In genomic region chr11:4594608-4595500, GRCm38 (mm10) we compare ENCODE assay signal across 8 mouse cellular contexts. TPM values are rescaled to one million over a fixed set of nuclear protein-coding genes. Genes with fewer than 3 reads are reported as not detected.
A peak's percentile ranks its signal among the peaks of the same experiment; 100 is the strongest.
DNase-seq lines count a peak whose midpoint lies in the region; ATAC-seq and TF ChIP-seq lines count a peak whose summit lies in the region.

TSS of gene Mtmr3 (minus strand) at chr11:4594863.

- peaks cover 11% of the 10 kb centered on the region for H3K4me1 ChIP-seq in heart, embryonic 11.5 days (ENCODE audit: control insufficient read depth, insufficient read depth, low read length)
- peaks cover 14% of the 10 kb centered on the region for H3K4me1 ChIP-seq in kidney, embryonic 16.5 days (ENCODE audit: insufficient read depth, low read length)
- H3K4me1 ChIP-seq in liver, adult 2 months (ENCODE audit: control insufficient read depth, insufficient read depth, low read length): peaks cover 16% of the 10 kb centered on the region

- H3ac ChIP-seq in myocyte (ENCODE audit: control insufficient read depth, insufficient read length): peak within 1 kb of the TSS; percentile 95

- peaks cover 21% of the 10 kb centered on the region for H3K79me2 ChIP-seq in liver, adult 2 months (ENCODE audit: control insufficient read depth, insufficient read depth, low read length)
- peaks cover 43% of the 10 kb centered on the region for H3K79me2 ChIP-seq in myocyte (ENCODE audit: control insufficient read depth, insufficient read depth)

- no peaks in the 10 kb centered on the region for H3K27me3 ChIP-seq in heart, embryonic 11.5 days (ENCODE audit: control insufficient read depth, insufficient read depth, low read length)
- no peaks in the 10 kb centered on the region for H3K27me3 ChIP-seq in kidney, embryonic 16.5 days (ENCODE audit: insufficient read depth, low read length)
- H3K27me3 ChIP-seq in liver, adult 2 months (ENCODE audit: control insufficient read depth, insufficient read depth, low read length): no peaks in the 10 kb centered on the region
- no peaks in the 10 kb centered on the region for H3K27me3 ChIP-seq in myocyte (ENCODE audit: control insufficient read depth, insufficient read depth, insufficient read length)
- no peaks in the 10 kb centered on the region for H3K27me3 ChIP-seq in splenic B cell, adult 2 months (ENCODE audit: control insufficient read depth, insufficient read depth, low read length, poor library complexity, severe bottlenecking)

- DNase-seq in B cell, adult 2 months: peak; percentile 100
- peak; percentile 98 for DNase-seq in brain, adult 2 months (ENCODE audit: low read depth, low spot score)
- DNase-seq in liver, adult 2 months (ENCODE audit: extremely low read depth, low read depth, low spot score): peak; percentile 78
- peak; percentile 99 for DNase-seq in splenic B cell, adult 2 months (ENCODE audit: low read depth, low spot score)

- TF ChIP-seq CTCF in liver, adult 2 months (IDR thresholded peaks at IDR 0.05; ENCODE audit: low read depth, low read length): no peak

- no peaks in the 10 kb centered on the region for H3K36me3 ChIP-seq in heart, embryonic 11.5 days (ENCODE audit: control insufficient read depth, insufficient read depth, low read length)
- no peaks in the 10 kb centered on the region for H3K36me3 ChIP-seq in kidney, embryonic 16.5 days (ENCODE audit: insufficient read depth, low read length)
- H3K36me3 ChIP-seq in liver, adult 2 months (ENCODE audit: control insufficient read depth, insufficient read depth, low read length): no peaks in the 10 kb centered on the region
- H3K36me3 ChIP-seq in myocyte (ENCODE audit: control insufficient read depth, insufficient read depth): no peaks in the 10 kb centered on the region
- H3K36me3 ChIP-seq in splenic B cell, adult 2 months (ENCODE audit: control insufficient read depth, insufficient read depth, low read length, poor library complexity, severe bottlenecking): 0 out of 2 replicates have a peak, but pooled peaks cover 1% of the 10 kb centered on the region

- peak within 1 kb of the TSS; percentile 98 for H3K9ac ChIP-seq in heart, embryonic 11.5 days (ENCODE audit: low read depth, low read length)
- peak within 1 kb of the TSS; percentile 95 for H3K9ac ChIP-seq in kidney, embryonic 16.5 days (replicated peaks; ENCODE audit: low read length)
- H3K9ac ChIP-seq in liver, adult 2 months (ENCODE audit: low read depth, low read length): peak within 1 kb of the TSS; percentile 99

- H3K9me3 ChIP-seq in heart, embryonic 11.5 days (replicated peaks; ENCODE audit: control insufficient read depth, low read length): no peaks in the 10 kb centered on the region
- H3K9me3 ChIP-seq in kidney, embryonic 16.5 days (ENCODE audit: low read length): no peaks in the 10 kb centered on the region

- peak within 1 kb of the TSS; percentile 73 for H3K4me2 ChIP-seq in heart, embryonic 11.5 days
- peak within 1 kb of the TSS; percentile 64 for H3K4me2 ChIP-seq in kidney, embryonic 16.5 days (replicated peaks; ENCODE audit: low read depth, low read length)
- H3K4me2 ChIP-seq in myocyte (ENCODE audit: low read depth): peak within 1 kb of the TSS; percentile 93

- 5% methylated on average over 41 of the region's 53 CpGs for WGBS in heart, embryonic 11.5 days (ENCODE audit: insufficient replicate concordance)
- 4% methylated on average over 43 of the region's 53 CpGs for WGBS in kidney, embryonic 16.5 days
- whole genome bisulfite sequencing in liver, adult 2 months: 6% methylated on average over 33 of the region's 53 CpGs

- ATAC-seq in erythroblast, adult 5-6 weeks (replicated peaks; ENCODE audit: low FRiP score, poor library complexity, severe bottlenecking): peak; percentile 91
- ATAC-seq in heart, embryonic 11.5 days (replicated peaks; ENCODE audit: insufficient number of reproducible peaks, low FRiP score, low TSS enrichment): peak; percentile 91
- ATAC-seq in kidney, embryonic 16.5 days (ENCODE audit: low FRiP score, low TSS enrichment): peak; percentile 95

- peak; percentile 33; the same call in 1 of the 2 replicates for TF ChIP-seq POLR2A in liver, adult 2 months (IDR thresholded peaks at IDR 0.05; ENCODE audit: extremely low read depth, insufficient read depth, low read length)
- TF ChIP-seq POLR2A in myocyte (IDR thresholded peaks at IDR 0.05; ENCODE audit: insufficient read length, low read depth): peak; percentile 59

- H3K4me3 ChIP-seq in heart, embryonic 11.5 days (ENCODE audit: low read depth, low read length): peak within 1 kb of the TSS; percentile 98
- H3K4me3 ChIP-seq in kidney, embryonic 16.5 days (ENCODE audit: low read length): peak within 1 kb of the TSS; percentile 98
- H3K4me3 ChIP-seq in liver, adult 2 months (ENCODE audit: insufficient read depth, low read depth, low read length): peak within 1 kb of the TSS; percentile 78
- H3K4me3 ChIP-seq in myocyte: peak within 1 kb of the TSS; percentile 48

- peak within 1 kb of the TSS; percentile 91 for H3K27ac ChIP-seq in heart, embryonic 11.5 days (ENCODE audit: low read depth, low read length)
- H3K27ac ChIP-seq in kidney, embryonic 16.5 days (ENCODE audit: low read length): peak within 1 kb of the TSS; percentile 95
- peak within 1 kb of the TSS; percentile 89 for H3K27ac ChIP-seq in liver, adult 2 months (replicated peaks; ENCODE audit: insufficient read depth, low read depth, low read length)

TF ChIP-seq in myocyte, 11 proteins besides CTCF, POLR2A, EP300 and RAD21:
- no peak for TF ChIP-seq MYOG (IDR thresholded peaks at IDR 0.05; ENCODE audit: control insufficient read depth in 1 of 3, insufficient read depth in 1 of 3, insufficient read length in 2 of 3, low read depth in 2 of 3)
- TF ChIP-seq POLR2AphosphoS2 (IDR thresholded peaks at IDR 0.05; ENCODE audit: insufficient read length, low read depth): peak; percentile 46
- no peak for TF ChIP-seq CEBPB (IDR thresholded peaks at IDR 0.05; ENCODE audit: insufficient read depth, poor library complexity, severe bottlenecking)

RNA-seq across cellular contexts. Expression of gene Mtmr3, which starts in this region (rescaled TPM):
- 203 and 214 TPM in 2 replicates for total RNA-seq in erythroblast, adult 5-6 weeks (2015; ENCODE audit: low replicate concordance)
- 462 and 508 TPM in 2 replicates for total RNA-seq in erythroblast, adult 5-6 weeks (2017; ENCODE audit: low replicate concordance)
- polyA plus RNA-seq in heart, embryonic 11.5 days (2014; fragmentation: Nextera tagmentation; extraction: Ambion mirVana): 21.4 and 24.4 TPM in 2 replicates
- polyA plus RNA-seq in kidney, embryonic 16.5 days (2015; fragmentation: Nextera tagmentation; extraction: Ambion mirVana): 27.1 and 27.4 TPM in 2 replicates
- 19.4 and 22.9 TPM in 2 replicates for total RNA-seq in liver, adult 2 months (2014; rRNA removed)
- polyA plus RNA-seq in liver, adult 2 months (2012; rRNA removed): 10.0 and 12.4 TPM in 2 replicates
- 26.9 TPM for polyA plus RNA-seq in myocyte (2012; fragmentation: generic; extraction: Trizol)

Comparison
In these comparisons a context has a peak if more than half of its experiments do, and no peak if none do; other contexts are left out.
1. Peak in every context shown above with its lines: DNase-seq, ATAC-seq, H3K4me3 ChIP-seq and H3K27ac ChIP-seq.
2. H3K4me3 ChIP-seq: peak in every context shown above with its lines; median percentile 98 in heart, embryonic 11.5 days; 98 in kidney, embryonic 16.5 days; 78 in liver, adult 2 months; 48 in myocyte.